8 mouse cellular contexts compared by ENCODE assay signal in genomic region chr17:65884691-65885397, GRCm38 (mm10). TPM values are rescaled to one million over a fixed set of nuclear protein-coding genes. Genes with fewer than 3 reads are reported as not detected.
DNase-seq lines count a peak whose midpoint lies in the region; ATAC-seq lines count a peak whose summit lies in the region.

No protein-coding gene starts in this region.

- peak overlapping the region; percentile 95 for H3K9ac ChIP-seq in hindbrain, embryonic 16.5 days (ENCODE audit: low read depth, low read length)

- H3K4me1 ChIP-seq in hindbrain, embryonic 16.5 days (ENCODE audit: control insufficient read depth, insufficient read depth, low read depth, low read length): peaks cover 22% of the 10 kb centered on the region

- peak overlapping the region; percentile 97 for H3K4me3 ChIP-seq in hindbrain, embryonic 16.5 days (ENCODE audit: low read length)
- H3K4me3 ChIP-seq in macrophage (ENCODE audit: inconsistent target): peak overlapping the region; percentile 76

- H3K36me3 ChIP-seq in hindbrain, embryonic 16.5 days (ENCODE audit: control insufficient read depth, insufficient read depth, low read length): no peaks in the 10 kb centered on the region
- no peaks in the 10 kb centered on the region for H3K36me3 ChIP-seq in macrophage (ENCODE audit: inconsistent target)

- peak; percentile 98 for DNase-seq in WW6 (ENCODE audit: low read depth, low spot score)
- DNase-seq in cerebellum, postnatal 4 days (ENCODE audit: low spot score in 2 of 2): peak; percentile 97 to 98
- peak; percentile 99 for DNase-seq in gastrocnemius, adult 18-20 months (ENCODE audit: low spot score)
- DNase-seq in left cerebral cortex, adult 18-20 months (ENCODE audit: low spot score in 2 of 2): peak; percentile 99 to 100
- peak; percentile 100 for DNase-seq in right cerebral cortex, adult 18-20 months
- DNase-seq in urinary bladder, postnatal 10 days (ENCODE audit: low spot score): peak; percentile 96

- no peaks in the 10 kb centered on the region for H3K27me3 ChIP-seq in hindbrain, embryonic 16.5 days (replicated peaks; ENCODE audit: control insufficient read depth, insufficient read depth, low read length)

- whole genome bisulfite sequencing in hindbrain, embryonic 16.5 days: 0% methylated on average over 58 of the region's 67 CpGs
- WGBS in macrophage (ENCODE audit: missing documents): 1% methylated on average over 65 of the region's 67 CpGs

- H3K79me2 ChIP-seq in macrophage (ENCODE audit: inconsistent target): peaks cover 45% of the 10 kb centered on the region

- H3K9me3 ChIP-seq in hindbrain, embryonic 16.5 days (ENCODE audit: control insufficient read depth, low read length): no peaks in the 10 kb centered on the region

- H3K27ac ChIP-seq in hindbrain, embryonic 16.5 days (ENCODE audit: low read depth, low read length): peak overlapping the region; percentile 97
- H3K27ac ChIP-seq in macrophage: peak overlapping the region; percentile 85

- peak; percentile 99 for ATAC-seq in hindbrain, embryonic 16.5 days

- H3K4me2 ChIP-seq in hindbrain, embryonic 16.5 days (ENCODE audit: low read length): peak overlapping the region; percentile 93

RNA-seq across cellular contexts. Expression of gene Ralbp1, which starts 0.8 kb away (rescaled TPM):
- total RNA-seq in gastrocnemius, adult 18-20 months (2021): 10 to 100 TPM; 26.1 to 27.3 TPM
- polyA plus RNA-seq in hindbrain, embryonic 16.5 days (2015; fragmentation: Nextera tagmentation; extraction: Ambion mirVana): 52.1 and 58.3 TPM in 2 replicates
- total RNA-seq in left cerebral cortex, adult 18-20 months (2021): 10 to 100 TPM; 66.9 to 74.0 TPM
- total RNA-seq in macrophage (2018; cell fraction: chromatin; rRNA removed): 10 to 100 TPM in 24 of 26 experiments, 1 to 10 TPM in 2; 8.5 to 48.6 (median 24.1) TPM
- total RNA-seq in macrophage (2018; cell fraction: cytosol; rRNA removed): 10 to 100 TPM; 35.1 to 77.0 (median 50.4) TPM
- 10 to 100 TPM; 19.8 to 50.4 (median 29.7) TPM for total RNA-seq in macrophage (2018; cell fraction: nucleus; rRNA removed)
- 47.4 to 62.0 TPM (median 60.7 TPM) in 3 replicates for polyA plus RNA-seq in macrophage (2018)

Comparison
In these comparisons a context has a peak if more than half of its experiments do, and no peak if none do; other contexts are left out.
1. Peak in every context shown above with its lines: DNase-seq, ATAC-seq, H3K4me3 ChIP-seq and H3K27ac ChIP-seq.